Mouse (Mus musculus) c-Kit-negative CD71-positive TER-119-positive erythroid progenitor cells, embryonic 14.5 days (primary cell): ENCODE measurements around the gene Fbxl15.
A peak's percentile ranks its signal among the peaks of the same experiment; 100 is the strongest.

Experiments
- DNase-seq: peaks from one replicate; pipeline ENCODE4 v3.0.0-alpha.2; 2013; ENCODE audit warnings: low read depth, low spot score

Fbxl15 gene

DNA sequence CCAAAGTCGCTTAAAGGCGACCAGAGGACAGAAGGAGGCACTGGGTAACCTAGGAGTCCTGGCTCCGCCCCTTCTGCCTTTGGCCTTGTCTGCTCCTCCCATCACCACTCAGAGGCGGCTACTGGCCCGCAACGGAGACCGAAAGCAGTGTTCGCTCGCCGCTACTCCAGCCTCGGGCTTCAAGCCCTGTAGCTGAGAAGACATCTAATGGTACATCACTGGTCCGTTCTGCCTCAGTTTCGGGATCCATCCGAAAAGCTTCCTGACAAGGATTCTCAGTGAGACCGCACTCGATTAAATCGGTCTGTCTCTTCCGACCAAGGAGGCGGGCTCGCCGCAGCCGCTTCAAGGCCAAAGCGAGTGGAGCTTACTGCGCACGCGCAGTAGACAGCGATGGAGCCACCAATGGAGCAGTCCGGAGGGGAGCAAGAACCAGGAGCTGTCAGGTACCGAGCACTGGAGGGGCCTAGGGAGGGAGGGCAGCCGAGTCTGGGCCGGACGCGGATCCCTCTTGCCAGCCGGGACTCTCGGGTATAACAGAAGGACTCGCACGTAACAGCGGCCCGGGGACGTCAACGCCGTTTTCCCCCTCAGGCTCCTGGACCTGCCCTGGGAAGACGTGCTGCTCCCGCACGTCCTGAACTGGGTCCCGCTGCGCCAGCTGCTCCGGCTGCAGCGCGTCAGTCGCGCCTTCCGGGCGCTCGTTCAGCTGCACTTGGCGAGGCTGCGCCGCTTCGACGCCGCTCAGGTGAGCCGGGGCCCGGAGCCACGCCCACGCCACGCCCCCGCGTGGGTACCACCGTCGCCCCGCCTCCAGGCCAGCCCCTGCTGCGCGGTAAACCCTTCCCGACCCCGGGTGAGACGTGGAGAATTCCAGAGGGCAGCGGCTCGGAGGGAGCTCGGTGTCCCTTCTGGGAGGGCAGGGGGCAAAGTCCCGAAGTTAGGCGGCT, at the start of gene Fbxl15:
TSS of gene Fbxl15 (plus strand) at position 104 of the 950 bp plus-strand sequence.
- DNase-seq, result peak; percentile 94

DNA sequence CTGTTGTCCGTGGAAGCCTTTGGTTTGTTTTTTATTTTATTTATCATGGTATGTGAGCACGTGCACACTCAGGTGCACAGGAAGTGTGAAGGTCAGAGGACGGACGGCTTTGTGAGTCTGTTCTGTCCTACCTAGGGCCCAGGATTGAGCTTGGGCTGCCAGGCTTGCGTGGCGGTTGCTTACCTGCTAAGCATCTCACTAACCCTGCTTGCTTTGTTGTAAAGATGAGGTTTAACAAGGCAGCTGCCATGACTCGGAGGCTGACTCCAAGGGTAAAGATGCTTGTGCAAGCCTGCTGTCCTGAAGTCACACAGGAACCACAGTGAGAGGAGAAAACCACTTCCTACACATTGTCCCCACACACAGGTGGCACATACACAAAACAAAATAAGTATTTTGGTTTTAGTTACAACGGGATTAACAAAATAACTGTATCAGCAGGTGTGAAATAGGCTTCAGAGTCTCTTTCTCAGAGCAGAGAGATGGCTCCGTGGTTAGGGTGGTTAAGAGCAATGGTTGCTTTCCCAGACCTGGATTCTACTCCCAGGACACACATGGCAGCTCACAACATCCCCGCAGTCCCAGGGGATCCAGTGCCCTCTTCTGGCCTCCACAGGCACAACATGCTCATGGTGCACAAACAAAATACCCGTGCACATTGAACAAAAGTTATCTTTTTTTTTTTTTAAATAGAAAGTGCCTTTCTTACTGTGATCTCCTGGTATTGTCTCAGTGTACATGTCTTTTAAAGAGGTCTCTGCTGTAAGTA, 45.7 kb upstream of the Fbxl15 start:
- no peak for DNase-seq

DNA sequence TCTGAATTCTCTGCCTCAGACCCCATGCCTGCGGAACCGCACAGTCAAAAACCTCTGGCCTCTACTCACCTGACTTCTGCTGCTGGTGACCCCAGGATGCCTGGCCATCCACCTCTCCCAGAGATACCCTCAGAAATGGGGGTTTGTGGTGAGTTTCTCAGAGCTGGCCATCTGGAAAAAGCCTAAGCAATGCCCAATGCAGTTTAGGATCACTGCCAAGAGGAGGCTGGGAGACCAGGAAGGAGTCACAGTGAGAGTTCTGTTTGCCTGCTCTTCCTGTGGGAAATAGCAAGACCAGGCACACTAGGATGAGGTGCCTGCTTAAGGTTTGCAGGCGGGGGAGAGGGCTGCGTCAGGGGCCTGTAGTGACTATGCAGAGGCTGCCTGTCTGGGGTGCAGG, 43.3 kb upstream of the Fbxl15 start:
- no peak for DNase-seq

DNA sequence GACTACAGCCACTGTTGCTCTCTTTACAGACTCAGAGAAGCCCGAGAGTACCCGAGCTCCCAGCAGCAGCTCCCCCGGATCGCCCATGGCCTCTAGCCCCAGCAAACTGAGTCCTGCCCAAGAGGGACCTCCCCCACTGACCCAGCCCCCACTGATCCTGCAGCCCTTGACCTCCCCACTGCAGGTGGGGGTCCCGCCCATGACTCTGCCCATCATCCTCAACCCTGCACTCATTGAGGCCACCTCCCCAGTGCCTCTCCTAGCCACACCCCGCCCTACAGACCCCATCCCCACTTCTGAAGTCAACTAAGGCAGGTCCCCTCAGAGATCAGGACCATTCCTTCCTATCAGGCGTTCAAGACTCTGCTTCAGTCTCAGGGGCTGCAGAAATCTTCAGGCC, 42.4 kb upstream of the Fbxl15 start:
- no peak for DNase-seq

DNA sequence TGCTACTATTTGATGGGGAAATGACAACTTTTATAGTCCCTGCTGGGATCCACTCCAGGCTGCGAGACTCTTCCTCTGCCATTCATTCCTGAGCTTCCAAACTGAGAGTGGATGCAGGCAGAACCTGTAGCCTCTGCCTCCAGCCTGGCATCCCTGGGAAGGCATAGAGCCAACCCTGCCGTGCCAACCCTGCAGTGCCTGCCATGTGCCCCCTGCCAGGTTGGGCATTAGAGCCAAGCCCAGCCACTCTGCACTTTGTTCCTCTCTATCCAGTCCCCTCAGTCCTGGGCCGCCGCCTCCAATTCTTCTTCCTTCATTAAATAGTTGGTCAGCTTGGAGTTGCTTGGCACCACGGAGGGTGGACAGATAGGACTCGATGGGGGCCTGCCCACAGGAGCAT, 41.9 kb upstream of the Fbxl15 start:
- no peak for DNase-seq

DNA sequence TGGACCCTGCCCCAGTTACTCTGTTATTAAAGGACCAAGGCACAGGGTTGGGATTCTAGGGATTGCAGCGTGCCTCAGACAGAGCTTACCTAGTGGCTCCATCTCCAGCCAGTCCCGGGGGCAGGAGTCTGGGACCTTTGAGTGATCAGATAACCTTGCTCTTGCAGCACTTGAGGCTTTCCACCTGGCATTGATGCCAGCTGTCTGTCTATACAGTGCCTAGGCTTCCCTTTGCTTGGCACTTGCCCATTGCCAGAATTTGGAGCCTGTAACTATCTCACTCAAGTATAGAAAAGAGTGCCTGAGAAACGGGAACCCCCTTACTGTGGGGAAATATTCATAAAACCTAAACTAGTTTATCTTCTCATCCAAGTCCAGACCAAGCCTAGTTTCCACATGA, 41.1 kb upstream of the Fbxl15 start:
- no peak for DNase-seq

DNA sequence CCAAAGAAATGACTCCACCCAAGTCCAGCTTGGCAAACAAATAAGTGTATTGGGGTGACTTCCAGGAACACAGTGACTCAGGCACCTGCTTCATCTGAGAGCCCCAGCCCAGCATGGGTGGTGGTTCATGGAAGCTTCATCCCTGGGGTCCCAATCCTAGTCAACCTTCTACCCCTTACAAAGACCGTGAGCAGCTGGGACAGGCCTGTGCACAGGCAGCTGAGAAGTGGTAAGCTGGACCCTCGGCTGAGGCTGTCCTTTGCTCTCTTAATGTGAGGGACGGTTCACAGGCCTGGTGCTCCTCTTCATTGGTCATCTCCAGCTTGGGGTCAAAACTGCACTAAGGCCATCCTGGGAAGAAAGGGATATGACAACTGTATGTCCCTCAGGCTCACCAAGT, 40.4 kb upstream of the Fbxl15 start:
- no peak for DNase-seq

DNA sequence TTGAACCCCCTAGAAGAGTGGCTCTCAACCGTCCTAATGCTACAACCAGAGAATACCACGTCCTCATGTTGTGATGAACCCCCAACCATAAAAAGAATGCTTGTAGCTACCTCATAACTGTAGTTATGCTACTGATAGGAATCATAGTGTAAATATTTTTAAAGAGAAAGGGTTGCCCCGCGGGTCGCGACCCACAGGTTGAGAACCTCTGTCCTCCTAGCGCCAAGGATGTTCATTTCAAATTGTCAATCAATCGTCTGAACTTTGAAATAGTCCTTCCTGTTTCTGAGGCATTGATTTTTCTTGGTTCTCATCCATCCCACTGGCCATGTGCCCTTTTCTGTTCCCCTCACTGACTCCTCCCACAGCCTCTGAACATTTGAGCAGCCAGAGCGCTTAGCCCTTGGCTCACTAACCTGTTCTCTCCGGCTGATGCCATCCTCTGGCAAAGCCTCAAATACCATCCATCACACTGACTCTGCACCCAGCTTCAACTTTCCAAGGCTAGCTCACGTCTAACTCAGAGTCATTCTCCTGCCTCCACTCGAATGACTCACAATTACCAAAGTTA, 37.4 kb upstream of the Fbxl15 start:
- no peak for DNase-seq

DNA sequence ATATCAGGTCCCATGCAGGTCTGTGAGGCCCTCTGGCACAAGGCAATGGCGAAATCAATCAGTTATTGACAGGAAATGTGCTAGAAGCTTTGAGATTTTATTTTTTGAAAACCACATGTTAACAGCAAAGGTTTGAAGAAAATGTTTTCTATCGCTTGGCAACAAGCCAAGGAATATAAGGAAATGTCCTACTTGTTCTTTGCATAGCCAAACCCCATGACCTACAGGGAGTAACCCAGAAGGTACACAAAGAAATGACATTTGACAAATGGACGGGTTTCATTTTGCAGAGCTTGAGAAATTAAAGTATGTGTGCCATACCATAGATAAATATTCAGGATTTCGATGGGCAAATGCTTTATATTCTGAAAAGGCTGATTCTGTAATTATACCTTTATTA, 31.0 kb upstream of the Fbxl15 start:
- DNase-seq, result no peak

DNA sequence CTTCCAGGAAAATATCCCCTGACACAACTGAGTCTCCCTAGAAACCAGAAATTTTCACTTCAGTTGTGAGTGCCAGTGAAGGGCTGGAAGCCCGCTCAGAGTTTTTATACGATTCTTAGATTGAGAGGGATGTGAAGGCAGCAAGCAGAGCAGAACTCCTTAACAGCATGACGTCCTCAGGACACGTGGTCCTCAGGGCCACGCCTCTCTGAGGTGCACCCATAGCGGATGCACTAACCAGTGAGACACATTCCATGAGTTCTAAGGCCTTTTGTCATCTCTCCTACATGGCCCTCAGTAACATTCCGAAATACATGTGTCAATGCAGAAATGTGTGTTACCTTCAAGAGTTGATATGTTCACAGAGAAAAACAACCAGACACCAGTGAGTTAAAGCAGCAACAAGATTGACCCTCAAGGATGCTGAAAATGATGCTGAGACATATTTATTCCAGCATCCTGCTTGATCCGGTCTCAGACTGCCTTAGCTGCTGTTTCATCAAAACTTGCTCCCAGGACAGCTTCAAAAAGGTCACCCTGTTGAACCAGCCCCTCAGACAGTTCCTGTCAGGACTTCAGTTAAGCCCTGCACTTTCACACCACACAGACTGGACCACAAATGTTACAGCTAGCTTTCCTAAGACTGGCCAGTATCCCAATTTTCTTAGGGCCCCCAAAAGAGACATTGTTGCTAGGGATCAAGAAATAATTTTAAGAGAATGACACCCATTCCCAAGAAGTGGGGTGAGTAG, 27.5 kb upstream of the Fbxl15 start:
- DNase-seq, result no peak

DNA sequence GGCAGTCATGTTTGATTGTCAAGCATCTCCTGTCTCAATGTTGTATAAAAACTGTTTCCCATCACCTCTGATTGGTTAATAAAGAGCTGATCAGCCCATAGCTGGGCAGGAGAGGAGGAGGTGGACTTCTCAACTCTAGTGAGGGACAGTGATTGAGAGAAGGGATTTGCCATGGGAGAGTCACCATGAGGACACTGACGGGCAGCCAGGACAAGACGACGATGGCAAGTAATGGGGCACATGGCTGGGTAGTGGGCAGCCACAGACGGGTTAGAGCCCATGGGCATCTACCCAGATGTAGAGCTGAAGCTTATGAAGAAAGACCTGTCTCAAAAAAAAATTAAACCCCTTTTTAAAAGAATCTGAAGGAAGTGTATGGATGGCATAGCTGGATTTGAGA, 25.4 kb upstream of the Fbxl15 start:
- DNase-seq, result no peak

DNA sequence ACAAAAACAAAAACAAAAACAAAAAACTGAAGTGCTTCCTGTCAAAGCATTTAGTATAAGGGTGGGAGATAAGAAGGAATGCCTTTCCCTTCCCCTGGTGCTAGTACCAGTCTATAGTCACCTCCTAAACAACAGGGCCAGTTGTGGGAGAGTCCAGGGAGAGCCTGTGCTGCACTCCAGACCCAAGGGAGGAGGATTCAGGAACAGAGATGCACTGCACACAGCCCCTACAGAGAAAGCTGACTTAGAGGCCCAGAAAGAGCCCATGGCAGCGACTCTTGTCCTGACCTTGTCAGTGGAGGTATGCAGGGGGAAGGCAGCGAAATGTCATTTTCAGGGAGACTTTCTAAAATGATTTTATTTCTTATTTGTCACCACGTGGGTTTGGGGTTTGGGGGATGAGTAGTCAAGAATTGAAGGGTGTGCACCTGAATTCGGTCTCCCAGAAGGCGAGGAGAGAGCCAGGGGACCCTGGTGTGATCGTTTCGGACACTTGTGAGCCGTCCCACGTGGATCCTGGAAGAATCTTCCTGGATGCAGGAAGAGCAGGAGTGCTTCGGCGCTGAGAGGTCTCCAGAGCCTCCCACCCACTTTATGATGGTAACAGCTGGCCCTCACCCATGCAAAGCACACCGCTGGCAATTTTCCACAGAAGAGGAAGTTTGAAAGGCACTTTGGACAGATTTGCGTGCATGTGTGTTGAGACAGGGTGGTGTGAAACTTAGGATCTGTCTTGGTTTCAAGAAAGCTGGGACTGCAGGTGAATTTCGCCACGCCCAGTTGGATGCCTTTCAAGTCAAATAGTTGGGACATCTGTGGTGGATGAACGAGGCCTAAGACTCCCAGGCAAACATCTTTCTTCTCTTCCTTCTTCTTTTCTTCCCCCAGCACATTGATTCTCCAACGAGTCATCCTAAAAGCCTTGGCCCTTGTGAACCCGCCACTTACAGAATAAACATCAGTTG, 24.5 kb upstream of the Fbxl15 start:
- DNase-seq, result no peak

DNA sequence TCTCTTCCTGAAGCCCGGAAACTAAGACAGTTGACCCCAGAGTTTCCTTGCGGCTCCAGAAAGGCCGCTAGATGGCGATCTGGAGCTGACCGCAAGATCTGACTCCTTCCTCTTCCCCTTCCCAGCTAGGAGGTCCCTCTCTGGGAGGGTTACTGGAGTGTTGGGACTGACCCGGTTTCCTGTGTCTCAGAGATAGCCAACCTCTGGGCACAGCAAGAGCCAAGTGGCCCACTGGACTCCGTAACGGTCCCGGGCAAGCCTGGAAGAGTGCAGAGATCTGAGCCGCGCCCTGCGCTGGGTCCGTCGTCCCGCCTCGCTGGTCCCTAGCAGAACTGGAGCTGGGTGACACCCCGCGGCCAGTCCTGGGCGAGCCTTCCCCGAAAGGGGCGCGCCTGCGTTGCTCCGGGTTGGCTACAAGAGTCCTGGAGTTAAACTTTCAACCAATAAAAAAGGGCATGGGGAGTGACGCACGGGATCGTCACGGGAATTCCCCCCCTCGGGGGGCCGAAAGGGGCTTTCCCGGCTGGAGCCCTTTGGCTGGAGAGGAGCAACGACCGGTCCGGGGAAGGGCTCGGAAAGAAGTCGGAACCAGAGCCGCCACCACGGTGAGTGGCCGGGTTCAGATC, 23.7 kb upstream of the Fbxl15 start, which contains the start of gene Nfkb2:
TSS of gene Nfkb2 (plus strand) at position 105 of the 626 bp plus-strand sequence.
- DNase-seq, result peak; percentile 81

DNA sequence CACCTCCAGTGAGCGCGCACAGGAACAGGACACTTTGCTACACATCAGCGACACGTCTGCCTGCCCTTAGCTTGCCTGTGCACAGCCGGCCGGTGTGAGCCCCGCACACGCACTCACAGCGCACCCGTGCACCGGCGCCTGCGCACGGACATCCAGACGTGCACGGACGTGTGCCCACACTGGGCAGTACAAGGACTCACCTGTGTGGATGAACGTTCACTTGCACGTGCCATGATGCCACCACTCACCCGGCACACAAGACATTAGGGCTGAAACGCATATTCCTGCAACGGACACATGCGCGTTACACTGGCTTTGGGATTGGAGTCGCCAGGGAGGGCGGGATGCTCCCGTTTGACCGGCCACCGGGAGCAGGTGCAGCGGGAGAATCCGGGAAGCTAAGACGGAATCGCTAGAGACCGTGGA, 23.1 kb upstream of the Fbxl15 start:
- DNase-seq, result no peak

DNA sequence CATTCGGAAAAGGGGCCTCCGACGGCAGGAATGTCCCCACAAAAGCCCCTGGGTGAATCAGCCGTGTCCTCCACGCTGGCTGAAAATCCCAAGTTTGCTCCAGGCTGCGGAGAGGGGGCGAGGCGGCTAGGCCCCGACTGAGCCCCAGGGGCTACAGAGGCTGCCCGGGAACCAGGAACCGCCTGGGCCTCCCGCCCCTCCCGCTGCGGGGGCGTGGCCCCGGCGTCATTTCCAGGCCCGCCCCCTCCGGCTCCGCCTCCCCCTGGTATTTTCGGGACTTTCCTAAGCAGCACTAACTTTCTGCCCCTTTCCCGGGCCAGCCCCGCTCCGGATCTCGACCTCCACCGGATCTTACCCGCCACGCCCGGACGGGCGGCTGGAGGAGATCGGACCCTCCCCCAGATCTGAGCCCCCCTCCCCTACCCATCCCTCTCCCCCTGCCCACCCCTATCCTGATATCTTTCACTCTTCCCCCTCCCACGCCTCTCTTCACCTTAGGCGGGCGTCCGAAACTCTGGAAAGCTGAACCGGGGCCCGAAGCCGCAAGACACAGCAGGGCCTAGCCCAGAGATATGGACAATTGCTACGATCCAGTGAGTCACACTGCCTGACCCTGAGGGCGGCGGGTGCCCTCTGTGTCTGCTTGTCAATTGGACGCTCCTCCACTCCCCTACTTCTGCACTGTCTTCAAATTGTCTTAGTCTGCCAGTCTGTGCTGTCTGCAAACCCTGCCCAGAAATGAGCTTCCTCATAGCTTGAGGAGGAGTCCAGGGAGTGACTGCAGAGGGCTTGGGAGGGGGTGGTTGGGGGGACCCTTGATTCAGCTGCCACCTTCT, 22.3 kb upstream of the Fbxl15 start:
- DNase-seq, result peak; percentile 81

DNA sequence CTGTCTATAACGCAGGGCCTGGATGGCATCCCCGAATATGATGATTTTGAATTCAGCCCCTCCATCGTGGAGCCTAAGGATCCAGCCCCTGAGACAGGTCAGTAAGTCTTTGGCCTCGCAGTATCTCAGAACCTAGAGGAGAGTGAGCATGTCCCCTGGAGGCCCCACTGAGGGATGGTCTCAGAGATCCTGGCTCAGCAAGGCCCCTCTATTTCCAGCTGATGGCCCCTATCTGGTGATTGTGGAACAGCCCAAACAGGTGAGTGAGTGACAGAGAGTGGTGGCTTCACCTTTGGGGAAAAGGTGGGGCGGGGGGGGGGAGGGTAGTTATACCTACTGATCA, 21.7 kb upstream of the Fbxl15 start:
- DNase-seq, result no peak

DNA sequence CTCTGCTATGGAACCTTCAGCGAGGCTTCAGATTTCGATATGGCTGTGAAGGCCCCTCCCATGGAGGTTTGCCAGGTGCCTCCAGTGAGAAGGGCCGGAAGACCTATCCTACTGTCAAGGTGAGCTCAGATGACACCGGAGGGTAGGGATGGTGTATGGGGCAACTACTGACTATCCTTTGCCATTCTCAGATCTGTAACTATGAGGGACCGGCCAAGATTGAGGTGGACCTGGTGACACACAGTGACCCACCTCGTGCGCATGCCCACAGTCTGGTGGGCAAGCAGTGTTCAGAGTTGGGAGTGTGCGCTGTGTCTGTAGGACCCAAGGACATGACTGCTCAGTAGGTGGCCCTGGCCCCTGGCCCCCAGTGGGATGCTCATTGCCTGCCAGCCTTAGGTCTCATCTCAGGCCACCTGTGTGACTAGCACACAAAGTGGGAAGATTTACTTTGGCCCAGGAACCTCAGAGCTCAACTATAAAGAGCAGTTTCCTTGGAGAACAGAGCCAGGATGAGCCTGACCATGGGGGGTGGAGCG, 21.2 kb upstream of the Fbxl15 start:
- DNase-seq, result no peak

DNA sequence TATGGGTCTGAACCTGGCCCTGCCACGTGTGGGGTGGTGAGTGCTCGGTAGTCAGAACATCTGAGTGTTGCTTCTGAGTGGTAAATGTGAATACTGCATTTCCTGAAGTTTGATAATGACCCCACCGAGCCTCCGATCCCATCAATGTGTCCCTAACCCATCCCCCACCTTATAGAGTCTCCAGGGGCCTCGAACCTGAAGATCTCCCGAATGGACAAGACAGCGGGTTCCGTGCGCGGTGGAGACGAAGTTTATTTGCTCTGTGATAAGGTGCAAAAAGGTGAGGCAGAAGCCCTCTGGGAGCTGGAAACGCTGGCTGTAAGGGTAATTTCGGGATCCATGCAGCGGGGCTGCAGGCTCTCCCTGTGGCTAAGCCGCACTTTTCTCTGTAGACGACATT, 20.2 kb upstream of the Fbxl15 start:
- no peak for DNase-seq

DNA sequence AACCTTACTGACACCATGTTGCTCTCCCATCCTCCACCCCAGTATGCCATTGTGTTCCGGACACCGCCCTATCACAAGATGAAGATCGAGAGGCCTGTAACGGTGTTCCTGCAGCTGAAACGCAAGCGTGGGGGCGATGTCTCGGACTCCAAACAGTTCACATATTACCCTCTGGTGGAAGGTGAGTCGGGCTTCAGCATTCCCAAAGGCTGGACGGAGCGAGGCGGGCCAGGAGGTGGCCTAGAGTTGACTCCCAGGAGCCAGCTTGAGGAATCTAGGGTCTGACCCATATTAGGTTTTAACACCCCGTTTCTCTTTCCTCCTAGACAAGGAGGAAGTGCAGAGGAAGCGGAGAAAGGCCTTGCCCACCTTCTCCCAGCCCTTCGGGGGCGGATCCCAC, 19.7 kb upstream of the Fbxl15 start:
- no peak for DNase-seq
